Mouse (Mus musculus): ENCODE measurements around the gene Sardh.

DNA sequence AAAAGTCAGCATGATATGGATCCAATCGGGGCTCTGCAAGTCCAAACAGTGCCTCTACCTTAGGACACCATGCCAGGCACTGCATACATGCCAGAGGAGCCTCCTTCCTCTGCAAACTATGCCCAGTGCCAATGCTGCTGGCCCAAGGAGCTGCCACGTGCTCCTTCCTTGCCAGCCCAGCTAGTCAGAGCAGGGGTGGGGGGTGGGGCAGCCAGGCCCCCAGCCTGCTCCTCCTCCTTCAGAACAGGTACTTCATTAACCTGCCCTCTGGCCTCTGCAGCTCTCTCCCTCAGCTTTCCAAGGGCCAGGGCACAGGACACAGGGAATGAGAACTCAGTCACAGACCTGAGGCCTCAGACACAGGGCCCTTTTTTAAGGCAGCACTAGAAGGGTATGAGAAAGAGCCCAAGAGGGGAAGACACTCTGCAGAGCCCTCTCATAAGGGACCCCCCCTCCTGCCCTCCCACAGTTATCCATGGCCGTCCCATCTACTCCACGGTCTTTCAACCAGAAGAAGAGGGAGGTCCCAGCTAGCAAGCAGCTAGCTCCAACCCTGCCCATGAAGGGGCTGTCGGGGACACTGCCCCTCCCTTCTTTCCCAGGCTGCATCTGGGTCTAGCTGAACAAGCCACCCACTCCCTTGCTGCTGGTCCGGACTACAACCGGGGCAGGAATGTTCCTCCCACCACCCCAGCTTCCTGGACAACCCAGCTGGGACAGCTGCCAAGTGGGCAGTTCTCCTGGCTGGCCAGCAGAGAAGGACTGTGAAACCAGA is 1.2 kb downstream of the Sardh start:
- TF ChIP-seq CTCF (IDR thresholded peaks at IDR 0.05; ENCODE audit: borderline replicate concordance, control insufficient read depth, extremely low read depth, insufficient read depth, low read length, poor library complexity) (no peak), POLR2A (IDR thresholded peaks at IDR 0.05; ENCODE audit: control insufficient read depth, extremely low read depth, insufficient read depth, low read length, poor library complexity) (no peak)

All from thymus, adult 2 months (tissue).